Mouse (Mus musculus): ENCODE measurements around the gene Cactin. TPM values are rescaled to one million over a fixed set of nuclear protein-coding genes. Genes with fewer than 3 reads are reported as not detected.
A peak's percentile ranks its signal among the peaks of the same experiment; 100 is the strongest.

The Cactin gene
- 35.5 and 35.8 TPM in 2 replicates for polyA plus RNA-seq (2015; fragmentation: Nextera tagmentation; extraction: Ambion mirVana)

DNA sequence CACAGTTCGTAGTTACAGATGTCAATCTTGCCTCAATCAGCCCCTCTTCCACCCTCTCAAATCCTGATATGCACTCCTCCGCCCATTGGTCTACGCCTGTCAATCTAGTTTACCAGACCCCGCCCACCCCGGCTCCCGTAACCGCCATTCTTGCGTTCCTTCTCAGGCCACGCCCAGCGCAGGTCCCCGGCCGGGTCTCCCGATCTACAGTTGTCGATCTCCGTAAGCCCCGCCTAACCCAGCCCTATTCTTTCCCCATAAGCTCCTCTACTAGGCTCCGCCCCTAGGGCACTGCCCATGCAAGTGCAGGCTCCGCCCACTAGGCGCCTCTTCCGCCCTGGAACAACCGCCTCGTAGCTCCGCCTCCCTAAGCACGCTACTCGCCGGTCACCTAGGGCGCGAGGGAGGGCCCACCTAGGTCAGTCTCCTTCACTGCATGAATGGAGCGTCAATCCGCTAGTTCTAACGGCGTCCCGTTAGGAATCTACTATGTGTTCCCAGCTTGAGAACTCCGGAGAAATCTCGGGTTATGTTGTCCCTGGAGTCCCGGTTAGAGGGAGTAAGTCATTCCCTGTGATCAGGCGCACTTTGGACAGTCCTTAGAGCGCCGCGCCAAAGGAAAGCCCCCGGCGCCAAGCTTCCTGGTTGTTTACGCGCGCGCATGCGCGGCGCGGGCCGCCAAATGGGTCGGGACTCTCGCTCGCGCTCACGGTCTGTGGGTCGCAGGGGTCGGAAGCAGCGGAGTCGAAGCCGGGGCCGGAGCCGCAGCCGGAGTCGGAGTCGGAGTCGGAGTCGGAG is at the start of gene Cactin:
Gene Cactin (plus strand): TSS at position 554 of the 798 bp plus-strand sequence.
- Histone ChIP-seq H3K4me1 (replicated peaks) (peaks cover 36% of the 10 kb centered on the region), H3K9me3 (no peaks in the 10 kb centered on the region), H3K27me3 (no peaks in the 10 kb centered on the region), H3K27ac (peak within 1 kb of the TSS; percentile 90), H3K36me3 (peaks cover 66% of the 10 kb centered on the region), H3K9ac (replicated peaks) (peak within 1 kb of the TSS; percentile 92), H3K4me2 (replicated peaks) (peak within 1 kb of the TSS; percentile 87), H3K4me3 (replicated peaks) (peak within 1 kb of the TSS; percentile 96)
- under 1% methylated on average over 68 of the region's 68 CpGs for WGBS
- peak; percentile 93 for ATAC-seq

DNA sequence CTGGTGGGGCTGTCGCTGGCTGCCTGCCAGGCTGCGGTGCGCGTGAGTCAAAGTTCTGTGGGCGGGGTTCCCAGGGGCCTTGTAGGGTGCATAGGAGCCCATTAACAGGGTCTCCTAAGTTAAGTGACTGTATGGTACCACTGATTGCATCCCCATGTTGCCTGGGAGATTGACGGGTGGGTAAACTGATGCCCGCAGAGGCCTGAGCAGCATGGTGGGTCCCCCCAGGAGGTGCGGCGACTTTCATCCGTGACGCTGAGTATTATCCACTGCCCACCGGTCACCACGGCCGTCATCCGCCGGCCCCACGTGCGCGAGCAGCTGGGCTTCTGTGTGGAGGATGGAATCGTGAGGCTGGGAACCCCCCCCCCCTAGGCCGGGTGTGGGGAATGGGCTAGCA is 48.5 kb upstream of the Cactin start:
- H3K4me3 ChIP-seq (replicated peaks): no peak overlapping the region
- H3K4me2 ChIP-seq (replicated peaks): no peak overlapping the region
- no peaks in the 10 kb centered on the region for H3K9me3 ChIP-seq
- ATAC-seq: no peak
- no peaks in the 10 kb centered on the region for H3K27me3 ChIP-seq
- peaks cover 16% of the 10 kb centered on the region for H3K4me1 ChIP-seq (replicated peaks)
- WGBS: 93% methylated on average over 21 of the region's 21 CpGs
- peaks cover 31% of the 10 kb centered on the region for H3K36me3 ChIP-seq
- no peak overlapping the region for H3K27ac ChIP-seq
- H3K9ac ChIP-seq (replicated peaks): no peak overlapping the region

DNA sequence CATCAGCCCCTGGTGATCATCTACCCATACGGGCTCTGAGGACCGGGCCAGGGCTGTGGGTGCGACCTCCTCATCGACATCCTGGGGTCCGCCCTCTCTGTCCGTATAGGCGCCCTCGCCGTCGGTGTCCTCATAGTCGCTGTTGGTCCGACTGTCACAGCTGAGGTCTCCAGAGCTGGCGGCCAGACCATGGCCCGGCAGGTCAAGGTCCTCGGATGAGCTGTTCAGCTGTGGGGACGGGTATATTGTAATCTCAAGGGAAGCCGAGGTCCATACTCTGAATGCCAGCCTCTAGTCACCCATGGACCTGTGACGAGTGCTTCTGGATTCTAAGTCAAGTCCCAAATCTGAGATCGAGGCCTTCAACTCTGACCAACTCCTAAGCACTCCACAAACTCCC is 47.1 kb upstream of the Cactin start:
- Histone ChIP-seq H3K27me3 (no peaks in the 10 kb centered on the region), H3K4me2 (replicated peaks) (no peak overlapping the region), H3K27ac (no peak overlapping the region), H3K4me3 (replicated peaks) (no peak overlapping the region), H3K36me3 (peaks cover 31% of the 10 kb centered on the region), H3K4me1 (replicated peaks) (peaks cover 4% of the 10 kb centered on the region), H3K9ac (replicated peaks) (no peak overlapping the region), H3K9me3 (no peaks in the 10 kb centered on the region)
- WGBS: 96% methylated on average over 19 of the region's 19 CpGs
- no peak for ATAC-seq

GRCm38 (mm10) chr10:81277676-81278075 is 43.2 kb upstream of the Cactin start:
- no peaks in the 10 kb centered on the region for H3K9me3 ChIP-seq
- H3K36me3 ChIP-seq: peaks cover 11% of the 10 kb centered on the region
- H3K4me3 ChIP-seq (replicated peaks): no peak overlapping the region
- H3K4me2 ChIP-seq (replicated peaks): no peak overlapping the region
- H3K27ac ChIP-seq: no peak overlapping the region
- no peaks in the 10 kb centered on the region for H3K27me3 ChIP-seq
- H3K9ac ChIP-seq (replicated peaks): no peak overlapping the region
- no peaks in the 10 kb centered on the region for H3K4me1 ChIP-seq (replicated peaks)
- 81% methylated on average over 22 of the region's 22 CpGs for WGBS
- ATAC-seq: no peak

GRCm38 (mm10) chr10:81279496-81279895 is 41.4 kb upstream of the Cactin start:
- 51% methylated on average over 10 of the region's 10 CpGs for WGBS

GRCm38 (mm10) chr10:81284189-81284588 is 36.7 kb upstream of the Cactin start:
- no peak overlapping the region for H3K4me3 ChIP-seq (replicated peaks)
- H3K36me3 ChIP-seq: no peaks in the 10 kb centered on the region
- ATAC-seq: no peak
- no peak overlapping the region for H3K4me2 ChIP-seq (replicated peaks)
- peaks cover 15% of the 10 kb centered on the region; the same call in 1 of the 2 replicates for H3K4me1 ChIP-seq (replicated peaks)
- no peak overlapping the region for H3K9ac ChIP-seq (replicated peaks)
- 55% methylated on average over 6 of the region's 6 CpGs for whole genome bisulfite sequencing
- H3K27me3 ChIP-seq: peaks cover 27% of the 10 kb centered on the region
- H3K27ac ChIP-seq: no peak overlapping the region
- H3K9me3 ChIP-seq: no peaks in the 10 kb centered on the region

More at GRCm38 (mm10) chr10:81279496-81279895, 41.4 kb upstream of the Cactin start:
- no peak overlapping the region for H3K4me3 ChIP-seq (replicated peaks)
- H3K27ac ChIP-seq: no peak overlapping the region
- H3K4me2 ChIP-seq (replicated peaks): no peak overlapping the region
- no peak for ATAC-seq
- H3K9ac ChIP-seq (replicated peaks): no peak overlapping the region
- no peaks in the 10 kb centered on the region for H3K36me3 ChIP-seq
- H3K4me1 ChIP-seq (replicated peaks): 0 out of 2 replicates have a peak, but pooled peaks cover 2% of the 10 kb centered on the region
- no peaks in the 10 kb centered on the region for H3K9me3 ChIP-seq
- peaks cover 13% of the 10 kb centered on the region for H3K27me3 ChIP-seq

DNA sequence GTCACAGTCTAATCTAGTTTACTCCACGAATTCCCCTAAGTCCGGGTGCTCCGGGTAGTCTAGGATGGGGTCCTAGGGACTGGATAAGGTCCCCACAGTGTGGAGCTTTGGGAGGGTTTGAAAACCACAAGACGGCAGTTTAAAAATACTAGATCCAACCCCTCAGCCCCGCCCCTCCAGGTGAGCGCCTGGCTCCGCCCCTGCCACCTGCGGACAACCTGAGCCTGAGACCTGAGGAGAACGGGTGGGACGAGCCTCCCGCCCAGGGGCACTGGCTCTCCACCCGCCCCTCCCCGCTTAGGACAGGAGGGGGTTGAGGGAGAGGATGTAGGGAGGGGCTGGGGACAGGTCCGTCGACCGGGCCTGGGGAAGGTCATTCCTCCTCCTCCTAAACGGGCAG is 36.2 kb upstream of the Cactin start:
- no peak overlapping the region for H3K9ac ChIP-seq (replicated peaks)
- H3K27me3 ChIP-seq: peaks cover 30% of the 10 kb centered on the region
- peak overlapping the region; percentile 49; the same call in 1 of the 2 replicates for H3K4me3 ChIP-seq (replicated peaks)

GRCm38 (mm10) chr10:81285694-81286450 is 35.0 kb upstream of the Cactin start:
- Histone ChIP-seq H3K9me3 (no peaks in the 10 kb centered on the region), H3K4me3 (replicated peaks) (peak overlapping the region; percentile 49), H3K27ac (no peak overlapping the region), H3K27me3 (peaks cover 42% of the 10 kb centered on the region), H3K4me2 (replicated peaks) (peak overlapping the region; percentile 73), H3K36me3 (no peaks in the 10 kb centered on the region), H3K9ac (replicated peaks) (peak overlapping the region; percentile 69), H3K4me1 (replicated peaks) (peaks cover 21% of the 10 kb centered on the region)
- 2% methylated on average over 50 of the region's 54 CpGs for WGBS
- ATAC-seq: peak; percentile 78

More for the DNA sequence above, 36.2 kb upstream of the Cactin start:
- H3K4me2 ChIP-seq (replicated peaks): peak overlapping the region; percentile 73; the same call in 1 of the 2 replicates
- 15% methylated on average over 17 of the region's 17 CpGs for WGBS
- H3K27ac ChIP-seq: no peak overlapping the region
- ATAC-seq: no peak
- no peaks in the 10 kb centered on the region for H3K36me3 ChIP-seq
- H3K9me3 ChIP-seq: no peaks in the 10 kb centered on the region
- peaks cover 15% of the 10 kb centered on the region; the same call in 1 of the 2 replicates for H3K4me1 ChIP-seq (replicated peaks)

DNA sequence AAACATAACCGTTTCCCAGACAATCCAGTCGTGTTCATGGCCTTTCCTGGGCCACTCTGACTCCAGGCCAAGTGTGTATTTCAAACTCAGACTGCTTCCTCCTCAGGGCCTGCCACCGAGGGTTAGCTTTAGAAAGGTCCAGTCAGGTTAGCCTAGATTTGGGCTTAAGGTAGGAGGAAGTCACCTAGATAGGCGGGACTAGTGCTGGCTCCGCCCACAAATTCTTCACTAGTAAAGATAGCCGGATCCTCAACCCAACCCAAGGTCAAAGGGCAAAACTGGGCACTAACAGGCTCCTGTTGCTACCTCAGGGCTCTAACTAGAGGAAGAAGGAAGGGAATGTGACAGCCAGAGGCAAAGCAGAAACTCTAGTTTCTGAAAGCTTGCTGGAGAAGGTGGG is 34.3 kb upstream of the Cactin start:
- peaks cover 49% of the 10 kb centered on the region for H3K27me3 ChIP-seq
- no peak for ATAC-seq
- 54% methylated on average over 6 of the region's 6 CpGs for WGBS

DNA sequence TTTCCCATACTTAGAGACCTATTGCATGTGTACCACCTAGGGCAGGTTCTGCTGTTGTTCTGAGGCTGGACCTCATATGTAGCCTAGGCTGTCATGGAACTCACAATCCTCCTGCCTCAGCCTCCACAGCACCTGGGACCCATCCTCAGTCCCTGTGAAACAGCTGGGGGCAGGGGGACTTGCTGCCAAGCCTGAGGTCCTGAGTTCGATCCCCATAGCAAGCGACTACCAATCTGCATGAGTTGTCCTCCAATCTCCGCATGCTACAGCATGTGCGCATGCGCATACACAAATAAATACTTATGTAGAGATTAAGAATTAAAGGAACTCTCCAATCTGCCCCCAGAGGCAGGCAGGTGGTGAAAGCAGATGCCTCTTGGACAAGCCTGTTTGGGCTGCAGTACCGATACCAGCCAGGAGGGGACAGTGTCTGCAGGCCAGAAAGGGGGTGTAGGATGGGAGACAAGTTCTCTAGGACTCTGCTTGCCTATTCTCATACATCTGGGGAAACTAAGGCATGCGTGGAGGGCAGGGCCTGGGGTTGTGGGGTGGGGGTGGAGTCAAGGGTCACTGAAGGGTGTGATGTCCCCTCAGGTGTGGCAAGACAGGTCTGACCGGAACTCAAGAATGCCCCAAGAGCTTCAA is 33.3 kb upstream of the Cactin start:
- no peaks in the 10 kb centered on the region for H3K9me3 ChIP-seq
- H3K27ac ChIP-seq: no peak overlapping the region
- no peak for ATAC-seq
- no peak overlapping the region for H3K4me3 ChIP-seq (replicated peaks)
- no peak overlapping the region for H3K4me2 ChIP-seq (replicated peaks)
- peaks cover 25% of the 10 kb centered on the region for H3K4me1 ChIP-seq (replicated peaks)
- H3K27me3 ChIP-seq: peaks cover 49% of the 10 kb centered on the region
- H3K36me3 ChIP-seq: no peaks in the 10 kb centered on the region
- WGBS: 64% methylated on average over 8 of the region's 8 CpGs
- H3K9ac ChIP-seq (replicated peaks): no peak overlapping the region

More for the DNA sequence above, 34.3 kb upstream of the Cactin start:
- no peak overlapping the region for H3K4me3 ChIP-seq (replicated peaks)
- H3K4me1 ChIP-seq (replicated peaks): peaks cover 25% of the 10 kb centered on the region
- no peak overlapping the region for H3K9ac ChIP-seq (replicated peaks)
- no peaks in the 10 kb centered on the region for H3K36me3 ChIP-seq
- no peak overlapping the region for H3K27ac ChIP-seq
- H3K4me2 ChIP-seq (replicated peaks): peak overlapping the region; percentile 73; the same call in 1 of the 2 replicates
- H3K9me3 ChIP-seq: no peaks in the 10 kb centered on the region

DNA sequence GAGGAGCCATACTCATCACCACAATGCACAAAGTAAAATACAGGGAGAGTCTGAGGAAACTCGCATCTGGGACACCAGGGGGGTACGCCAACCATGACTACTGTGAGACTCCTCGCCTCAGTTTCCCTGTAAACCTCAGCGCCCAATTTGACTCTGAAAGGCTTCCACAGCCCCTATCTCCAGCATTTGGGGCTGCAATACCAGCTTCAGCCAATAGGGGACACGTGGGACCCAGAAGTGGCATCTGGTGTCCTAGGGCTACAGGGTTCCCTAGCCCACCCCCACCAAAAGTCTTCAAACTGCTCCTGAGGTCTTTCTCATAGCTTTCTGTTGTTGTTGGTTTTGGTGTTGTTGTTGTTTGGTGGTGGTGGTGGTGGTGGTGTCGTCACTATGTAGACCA is 32.3 kb upstream of the Cactin start:
- ATAC-seq: no peak
- Histone ChIP-seq H3K4me1 (replicated peaks) (peaks cover 25% of the 10 kb centered on the region), H3K36me3 (no peaks in the 10 kb centered on the region), H3K27me3 (peaks cover 45% of the 10 kb centered on the region), H3K9me3 (no peaks in the 10 kb centered on the region), H3K9ac (replicated peaks) (no peak overlapping the region), H3K4me2 (replicated peaks) (no peak overlapping the region), H3K27ac (no peak overlapping the region), H3K4me3 (replicated peaks) (no peak overlapping the region)
- WGBS: 33% methylated on average over 6 of the region's 6 CpGs
